Mouse (Mus musculus) kidney, adult 9 months (tissue): ENCODE results near the gene Ywhah.
"Not testable (repeated sequence)": the region's sequence is repeated elsewhere in the genome, so short reads cannot be mapped to it uniquely, and the experiment has no call there.

Source experiments
- DNase-seq: peaks from one replicate; pipeline ENCODE4 v3.0.0; 2022

The Ywhah gene

GRCm38 (mm10) chr5:33011132-33012106, 7.2 kb upstream of the Ywhah start:
- peak; percentile 22 for DNase-seq

- no peak for DNase-seq
Measured at GRCm38 (mm10) chr5:33014096-33014495, 4.5 kb upstream of the Ywhah start.

GRCm38 (mm10) chr5:33015579-33015978, 3.0 kb upstream of the Ywhah start:
- DNase-seq = no peak

- no peak for DNase-seq
Measured at GRCm38 (mm10) chr5:33018189-33018560, 441 bp upstream of the Ywhah start.

GRCm38 (mm10) chr5:33019426-33019821, 808 bp downstream of the Ywhah start:
- DNase-seq = no peak

- DNase-seq = peak; percentile 55
Measured at GRCm38 (mm10) chr5:33021622-33022021, 3.0 kb downstream of the Ywhah start.

GRCm38 (mm10) chr5:33023337-33023736, 4.7 kb downstream of the Ywhah start:
- no peak for DNase-seq

GRCm38 (mm10) chr5:33024474-33024873, 5.9 kb downstream of the Ywhah start:
- peak; percentile 26 for DNase-seq

- DNase-seq = no peak
Measured at GRCm38 (mm10) chr5:33028656-33029055, 10.0 kb downstream of the Ywhah start.

GRCm38 (mm10) chr5:33030425-33031175, 12.0 kb downstream of the Ywhah start:
- no peak for DNase-seq

GRCm38 (mm10) chr5:33032036-33032773, 13.6 kb downstream of the Ywhah start:
- DNase-seq = no peak

- peak; percentile 79 for DNase-seq
Measured at GRCm38 (mm10) chr5:33033121-33033520, 14.5 kb downstream of the Ywhah start.

GRCm38 (mm10) chr5:33033633-33034032, 15.0 kb downstream of the Ywhah start:
- DNase-seq = not testable (repeated sequence)

GRCm38 (mm10) chr5:33034100-33034499, 15.5 kb downstream of the Ywhah start:
- DNase-seq = no peak

- no peak for DNase-seq
Measured at GRCm38 (mm10) chr5:33034916-33035315, 16.3 kb downstream of the Ywhah start.

GRCm38 (mm10) chr5:33038656-33039509, 20.3 kb downstream of the Ywhah start:
- DNase-seq = no peak

GRCm38 (mm10) chr5:33039510-33039911, 20.9 kb downstream of the Ywhah start:
- peak; percentile 76 for DNase-seq

GRCm38 (mm10) chr5:33040735-33041134, 22.1 kb downstream of the Ywhah start:
- DNase-seq = not testable (repeated sequence)

GRCm38 (mm10) chr5:33043397-33043796, 24.8 kb downstream of the Ywhah start:
- peak; percentile 91 for DNase-seq

GRCm38 (mm10) chr5:33044636-33045315, 26.2 kb downstream of the Ywhah start:
- DNase-seq = no peak

- DNase-seq = peak; percentile 86
Measured at GRCm38 (mm10) chr5:33045316-33045705, 26.7 kb downstream of the Ywhah start.
